In genomic region chr10:127512813-127513212, GRCm38 (mm10) we compare ENCODE assay signal across 8 mouse cellular contexts. TPM values are rescaled to one million over a fixed set of nuclear protein-coding genes. Genes with fewer than 3 reads are reported as not detected.
DNase-seq lines count a peak whose midpoint lies in the region; ATAC-seq lines count a peak whose summit lies in the region.

No protein-coding gene starts in this region.

- WGBS in hindbrain, embryonic 12.5 days: under 1% methylated on average over 27 of the region's 27 CpGs

- H3K27ac ChIP-seq in hindbrain, embryonic 12.5 days: peak overlapping the region; percentile 98

- 0 out of 2 replicates have a peak overlapping the region, but pooled peaks have one; percentile 10 for H3K4me3 ChIP-seq in hindbrain, embryonic 12.5 days

- H3K36me3 ChIP-seq in hindbrain, embryonic 12.5 days: peaks cover 2% of the 10 kb centered on the region; the same call in 1 of the 2 replicates

- H3K27me3 ChIP-seq in hindbrain, embryonic 12.5 days: peaks cover 71% of the 10 kb centered on the region

- ATAC-seq in hindbrain, embryonic 12.5 days (ENCODE audit: low FRiP score): peak; percentile 27

- no peaks in the 10 kb centered on the region for H3K9me3 ChIP-seq in hindbrain, embryonic 12.5 days (replicated peaks)

- H3K9ac ChIP-seq in hindbrain, embryonic 12.5 days: peak overlapping the region; percentile 65

- peak overlapping the region; percentile 75 for H3K4me2 ChIP-seq in hindbrain, embryonic 12.5 days (replicated peaks)

- DNase-seq in Muller cell, postnatal 12 days (ENCODE audit: inconsistent ontology term): peak; percentile 92
- DNase-seq in cerebellum, postnatal 10 days: peak; percentile 97 to 98
- peak; percentile 82 to 94 for DNase-seq in frontal cortex, postnatal 10 days (ENCODE audit: low spot score in 2 of 2)
- DNase-seq in layer of hippocampus, postnatal 14 days (ENCODE audit: low spot score in 2 of 2): peak; percentile 96 to 97
- peak; percentile 94 for DNase-seq in lung, postnatal 10 days
- DNase-seq in ovary, postnatal 14 days (ENCODE audit: low spot score): peak; percentile 95
- peak; percentile 79 to 96 for DNase-seq in thymus, postnatal 10 days (ENCODE audit: low spot score in 2 of 2)

- H3K4me1 ChIP-seq in hindbrain, embryonic 12.5 days: peaks cover 92% of the 10 kb centered on the region

RNA-seq across cellular contexts. Expression of gene Ndufa4l2, which starts 2.0 kb away (rescaled TPM):
- polyA plus RNA-seq in hindbrain, embryonic 12.5 days (2016; fragmentation: Nextera tagmentation; extraction: Ambion mirVana): 7.7 and 8.4 TPM in 2 replicates
- total RNA-seq in layer of hippocampus, postnatal 14 days (2021): 1 to 10 TPM; 4.8 to 6.9 TPM

RNA-seq across cellular contexts. Expression of gene Shmt2, which starts 9.4 kb away (rescaled TPM):
- 67.1 and 67.5 TPM in 2 replicates for polyA plus RNA-seq in hindbrain, embryonic 12.5 days (2016; fragmentation: Nextera tagmentation; extraction: Ambion mirVana)
- 10 to 100 TPM; 33.0 to 35.5 TPM for total RNA-seq in layer of hippocampus, postnatal 14 days (2021)

RNA-seq across cellular contexts. Expression of gene Stac3, which starts 11.3 kb away (rescaled TPM):
- 2.2 and 4.8 TPM in 2 replicates for polyA plus RNA-seq in hindbrain, embryonic 12.5 days (2016; fragmentation: Nextera tagmentation; extraction: Ambion mirVana)
- total RNA-seq in layer of hippocampus, postnatal 14 days (2021): 1 to 10 TPM; 5.0 to 6.4 TPM

RNA-seq across cellular contexts. Expression of gene Nxph4, which starts 21.5 kb away (rescaled TPM):
- polyA plus RNA-seq in hindbrain, embryonic 12.5 days (2016; fragmentation: Nextera tagmentation; extraction: Ambion mirVana): 101 and 109 TPM in 2 replicates
- 1 to 10 TPM; 2.7 TPM for total RNA-seq in layer of hippocampus, postnatal 14 days (2021)

Comparison
In these comparisons a context has a peak if more than half of its experiments do, and no peak if none do; other contexts are left out.
1. Peak in every context shown above with its lines: DNase-seq, ATAC-seq, H3K4me3 ChIP-seq and H3K27ac ChIP-seq.